Comparison of ENCODE assay signal across 7 mouse cellular contexts in the genomic region with DNA sequence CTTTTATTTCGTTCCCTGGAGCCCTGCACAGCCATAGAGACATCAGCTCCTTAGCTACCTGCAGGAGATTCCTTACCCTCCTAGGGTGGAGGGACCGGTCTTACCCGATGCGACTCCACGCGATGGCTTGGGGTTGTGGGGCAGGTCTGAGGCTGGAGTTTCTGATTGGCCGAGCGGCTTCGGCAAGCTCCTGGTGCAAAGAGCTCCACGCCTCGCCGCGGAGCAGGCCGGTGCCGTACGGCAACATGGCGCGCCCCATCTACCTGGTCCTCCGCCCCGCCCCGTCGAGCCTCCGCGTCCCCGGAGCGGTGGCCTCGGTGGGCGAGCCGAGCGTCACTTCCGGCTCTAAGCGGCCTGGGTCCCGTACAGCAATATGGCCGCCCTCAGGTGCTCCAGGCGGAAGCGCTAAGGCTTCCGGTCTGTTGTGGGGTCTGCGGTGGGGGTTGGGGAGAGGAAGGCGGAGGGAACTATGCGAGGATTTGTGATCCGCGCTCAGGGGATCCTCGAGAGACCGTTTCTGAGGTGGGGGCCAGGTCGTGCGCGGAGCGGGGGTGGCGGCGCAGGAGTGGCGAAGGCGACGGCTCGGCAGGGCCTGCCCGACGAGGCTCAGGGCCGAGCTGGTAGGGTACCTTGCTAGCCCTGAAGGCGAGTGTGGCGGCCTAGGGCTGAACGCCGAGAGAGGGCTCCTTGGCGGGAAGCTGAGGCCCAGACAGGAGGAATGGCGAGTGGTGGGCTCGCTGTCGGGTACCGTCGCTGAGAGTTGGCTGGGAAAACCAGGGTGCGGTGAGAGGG. TPM values are rescaled to one million over a fixed set of nuclear protein-coding genes. Genes with fewer than 3 reads are reported as not detected.
A peak's percentile ranks its signal among the peaks of the same experiment; 100 is the strongest.
DNase-seq lines count a peak whose midpoint lies in the region; ATAC-seq lines count a peak whose summit lies in the region.

A gene (plus strand): TSS at position 338 of the 792 bp plus-strand sequence.

- no peaks in the 10 kb centered on the region for H3K9me3 ChIP-seq in embryonic facial prominence, embryonic 11.5 days (replicated peaks; ENCODE audit: control insufficient read depth, low read length)
- H3K9me3 ChIP-seq in limb, embryonic 10.5 days (replicated peaks), result no peaks in the 10 kb centered on the region
- H3K9me3 ChIP-seq in midbrain, embryonic 13.5 days, result no peaks in the 10 kb centered on the region

- peak within 1 kb of the TSS; percentile 95 for H3K4me2 ChIP-seq in embryonic facial prominence, embryonic 11.5 days (ENCODE audit: low read depth, low read length)
- peak within 1 kb of the TSS; percentile 83 for H3K4me2 ChIP-seq in midbrain, embryonic 13.5 days (replicated peaks)

- peak within 1 kb of the TSS; percentile 79 for H3K27ac ChIP-seq in embryonic facial prominence, embryonic 11.5 days (replicated peaks; ENCODE audit: low read depth, low read length)
- peak within 1 kb of the TSS; percentile 92 for H3K27ac ChIP-seq in limb, embryonic 10.5 days
- H3K27ac ChIP-seq in midbrain, embryonic 13.5 days, result peak within 1 kb of the TSS; percentile 91

- peak; percentile 100 for DNase-seq in adrenal gland, postnatal 14 days
- peak; percentile 99 for DNase-seq in embryonic facial prominence, embryonic 11.5 days (ENCODE audit: low spot score)
- DNase-seq in kidney, adult 11 months, result peak; percentile 99
- DNase-seq in limb, embryonic 10.5 days (ENCODE audit: low spot score), result peak; percentile 99
- DNase-seq in spleen, adult 12 weeks (ENCODE audit: low spot score), result peak; percentile 95

- H3K4me3 ChIP-seq in embryonic facial prominence, embryonic 11.5 days (ENCODE audit: low read depth, low read length), result peak within 1 kb of the TSS; percentile 87
- H3K4me3 ChIP-seq in limb, embryonic 10.5 days, result peak within 1 kb of the TSS; percentile 87
- peak within 1 kb of the TSS; percentile 89 for H3K4me3 ChIP-seq in midbrain, embryonic 13.5 days (replicated peaks)

- WGBS in embryonic facial prominence, embryonic 11.5 days, result under 1% methylated on average over 68 of the region's 68 CpGs
- WGBS in limb, embryonic 10.5 days, result under 1% methylated on average over 68 of the region's 68 CpGs
- WGBS in midbrain, embryonic 13.5 days, result under 1% methylated on average over 68 of the region's 68 CpGs

- peak; percentile 96 for ATAC-seq in embryonic facial prominence, embryonic 11.5 days (replicated peaks; ENCODE audit: insufficient number of reproducible peaks, low FRiP score, low TSS enrichment, low read depth)
- ATAC-seq in granulocyte monocyte progenitor cell, adult 5-6 weeks (replicated peaks; ENCODE audit: poor library complexity, severe bottlenecking), result peak; percentile 90
- peak; percentile 98 for ATAC-seq in midbrain, embryonic 13.5 days

- no peaks in the 10 kb centered on the region for H3K4me1 ChIP-seq in embryonic facial prominence, embryonic 11.5 days (ENCODE audit: control insufficient read depth, insufficient read depth, low read length)
- peaks cover 28% of the 10 kb centered on the region for H3K4me1 ChIP-seq in limb, embryonic 10.5 days
- H3K4me1 ChIP-seq in midbrain, embryonic 13.5 days (replicated peaks), result peaks cover 38% of the 10 kb centered on the region

- H3K27me3 ChIP-seq in embryonic facial prominence, embryonic 11.5 days (ENCODE audit: control insufficient read depth, insufficient read depth, low read length), result no peaks in the 10 kb centered on the region; the same call in 1 of the 2 replicates
- H3K27me3 ChIP-seq in limb, embryonic 10.5 days (ENCODE audit: low read depth, poor library complexity, severe bottlenecking), result no peaks in the 10 kb centered on the region
- H3K27me3 ChIP-seq in midbrain, embryonic 13.5 days, result no peaks in the 10 kb centered on the region

- peaks cover 23% of the 10 kb centered on the region for H3K36me3 ChIP-seq in embryonic facial prominence, embryonic 11.5 days (replicated peaks; ENCODE audit: control insufficient read depth, insufficient read depth, low read depth, low read length)
- peaks cover 40% of the 10 kb centered on the region for H3K36me3 ChIP-seq in limb, embryonic 10.5 days
- peaks cover 32% of the 10 kb centered on the region for H3K36me3 ChIP-seq in midbrain, embryonic 13.5 days

- peak within 1 kb of the TSS; percentile 89 for H3K9ac ChIP-seq in embryonic facial prominence, embryonic 11.5 days (replicated peaks; ENCODE audit: low read length)
- H3K9ac ChIP-seq in midbrain, embryonic 13.5 days (replicated peaks), result peak within 1 kb of the TSS; percentile 93

RNA-seq across cellular contexts. Expression of the gene that starts here (rescaled TPM):
- total RNA-seq in adrenal gland, postnatal 14 days (2021), result 27.7 and 32.0 TPM in 2 replicates
- polyA plus RNA-seq in embryonic facial prominence, embryonic 11.5 days (2014; fragmentation: Nextera tagmentation; extraction: Ambion mirVana), result 55.0 and 59.9 TPM in 2 replicates
- total RNA-seq in granulocyte monocyte progenitor cell, adult 5-6 weeks (2014; fragmentation: Nextera tagmentation), result 44.7 and 55.1 TPM in 2 replicates
- total RNA-seq in granulocyte monocyte progenitor cell, adult 5-6 weeks (2017), result 22.4 and 40.6 TPM in 2 replicates
- polyA plus RNA-seq in limb, embryonic 10.5 days (2016; fragmentation: Nextera tagmentation; extraction: Ambion mirVana), result 88.1 and 92.2 TPM in 2 replicates
- polyA plus RNA-seq in midbrain, embryonic 13.5 days (2015; fragmentation: Nextera tagmentation; extraction: Ambion mirVana), result 56.5 and 57.2 TPM in 2 replicates

Comparison
In these comparisons a context has a peak if more than half of its experiments do, and no peak if none do; other contexts are left out.
1. Peak in every context shown above with its lines: DNase-seq, ATAC-seq, H3K4me3 ChIP-seq and H3K27ac ChIP-seq.